Mouse (Mus musculus) intestine, postnatal 0 days (tissue): ENCODE data around the gene Tsc22d2. TPM values are rescaled to one million over a fixed set of nuclear protein-coding genes. Genes with fewer than 3 reads are reported as not detected.

Source experiments
- ATAC-seq: fragments of 200-750 bp; cut with Nextera tagmentation; 2 replicates; pipeline ENCODE4 v1.8.0; 2017; ENCODE audit warnings: mild to moderate bottlenecking, moderate TSS enrichment, moderate library complexity
- H3K27ac ChIP-seq: fragments of 300-500 bp; sonication (generic); 2 replicates; pipeline ENCODE4 v1.5.1; 2014; ENCODE audit warnings: mild to moderate bottlenecking, low read depth, low read length, moderate library complexity
- H3K27me3 ChIP-seq: fragments of 300-500 bp; sonication (generic); replicated peaks from 2 replicates; pipeline ENCODE4 v1.6.1; 2014; ENCODE audit warnings: low read length, mixed read lengths; ENCODE audit not compliant: control insufficient read depth, insufficient read depth
- H3K36me3 ChIP-seq: fragments of 300-500 bp; sonication (generic); 2 replicates; pipeline ENCODE4 v1.6.1; 2014; ENCODE audit warnings: mild to moderate bottlenecking, moderate library complexity; ENCODE audit not compliant: control insufficient read depth, insufficient read depth
- H3K4me1 ChIP-seq: fragments of 300-500 bp; sonication (generic); replicated peaks from 2 replicates; pipeline ENCODE4 v1.6.1; 2014; ENCODE audit warnings: antibody characterized with exemption, low read length, mixed read lengths; ENCODE audit not compliant: control insufficient read depth, insufficient read depth
- H3K4me2 ChIP-seq: fragments of 300-500 bp; sonication (generic); replicated peaks from 2 replicates; pipeline ENCODE4 v1.6.1; 2014; ENCODE audit warnings: low read depth, mild to moderate bottlenecking, moderate library complexity
- H3K4me3 ChIP-seq: fragments of 300-500 bp; sonication (generic); 2 replicates; pipeline ENCODE4 v1.5.1; 2014; ENCODE audit warnings: low read depth, low read length
- H3K9ac ChIP-seq: fragments of 300-500 bp; sonication (generic); 2 replicates; pipeline ENCODE4 v1.6.1; 2014; ENCODE audit warnings: mild to moderate bottlenecking, low read depth, low read length
- H3K9me3 ChIP-seq: fragments of 300-500 bp; sonication (generic); 2 replicates; pipeline ENCODE4 v1.6.1; 2016; ENCODE audit warnings: mixed run types; ENCODE audit not compliant: control insufficient read depth
- CTCF ChIP-seq: sonication (generic); IDR thresholded peaks from 2 replicates; pipeline ENCODE4 v1.5.1; 2016; ENCODE audit warnings: low read depth, mild to moderate bottlenecking, control low read depth, antibody characterized with exemption, moderate library complexity
- WGBS: fragments of 180-500 bp; shearing (Covaris S2); extraction: QIAGEN DNeasy Blood & Tissue Kit; methylation state at CpG from one replicate; pipeline ENCODE4 v1.1.7; 2014; 5-methylcytosine and 5-hydroxymethylcytosine counted together
- polyA plus RNA-seq: library from polyadenylated mRNA; unstranded; fragments of >200 nt; fragmentation: Nextera tagmentation; extraction: Ambion mirVana; gene quantifications from 2 replicates; pipeline ENCODE4 v1.2.1, GENCODE M21; 2015

The Tsc22d2 gene
- polyA plus RNA-seq, 1 experiment from 2014 or later, result 10.5 TPM

- ATAC-seq, result no peak
- H3K27ac ChIP-seq, result no peak overlapping the region
- no peaks in the 10 kb centered on the region for H3K9me3 ChIP-seq
- H3K4me1 ChIP-seq, result 0 out of 2 replicates have a peak, but pooled peaks cover 9% of the 10 kb centered on the region
- no peak overlapping the region for H3K4me2 ChIP-seq
- H3K27me3 ChIP-seq, result no peaks in the 10 kb centered on the region
- no peak overlapping the region for H3K9ac ChIP-seq
- no peak overlapping the region for H3K4me3 ChIP-seq
- TF ChIP-seq CTCF, result no peak
- no peaks in the 10 kb centered on the region for H3K36me3 ChIP-seq
Observed at GRCm38 (mm10) chr3:58411669-58412068, 2.8 kb upstream of the Tsc22d2 start.

- Histone ChIP-seq H3K4me3 (peak overlapping the region; percentile 89), H3K27ac (peak overlapping the region; percentile 100), H3K36me3 (no peaks in the 10 kb centered on the region), H3K9me3 (no peaks in the 10 kb centered on the region), H3K27me3 (no peaks in the 10 kb centered on the region), H3K4me2 (peak overlapping the region; percentile 94), H3K9ac (peak overlapping the region; percentile 24), H3K4me1 (0 out of 2 replicates have a peak, but pooled peaks cover 9% of the 10 kb centered on the region)
- 43% methylated on average over 5 of the region's 5 CpGs for WGBS
- no peak for ATAC-seq
- TF ChIP-seq CTCF, result no peak
Observed at GRCm38 (mm10) chr3:58413671-58414070, 844 bp upstream of the Tsc22d2 start.

- H3K27ac ChIP-seq, result peak overlapping the region; percentile 100
- H3K9ac ChIP-seq, result peak overlapping the region; percentile 91
- WGBS, result under 1% methylated on average over 102 of the region's 113 CpGs
- 0 out of 2 replicates have a peak, but pooled peaks cover 9% of the 10 kb centered on the region for H3K4me1 ChIP-seq
- H3K4me3 ChIP-seq, result peak overlapping the region; percentile 89
- peak overlapping the region; percentile 94 for H3K4me2 ChIP-seq
- H3K27me3 ChIP-seq, result no peaks in the 10 kb centered on the region
- TF ChIP-seq CTCF, result no peak
- H3K9me3 ChIP-seq, result no peaks in the 10 kb centered on the region
- H3K36me3 ChIP-seq, result no peaks in the 10 kb centered on the region
- ATAC-seq, result peak; percentile 72
Observed at GRCm38 (mm10) chr3:58414986-58415883, 720 bp downstream of the Tsc22d2 start.

GRCm38 (mm10) chr3:58415884-58416725, 1.6 kb downstream of the Tsc22d2 start:
- Histone ChIP-seq H3K9me3 (no peaks in the 10 kb centered on the region), H3K27ac (peak overlapping the region; percentile 100), H3K4me1 (0 out of 2 replicates have a peak, but pooled peaks cover 9% of the 10 kb centered on the region), H3K4me3 (peak overlapping the region; percentile 89), H3K4me2 (peak overlapping the region; percentile 94), H3K27me3 (no peaks in the 10 kb centered on the region), H3K36me3 (no peaks in the 10 kb centered on the region), H3K9ac (peak overlapping the region; percentile 91)
- TF ChIP-seq CTCF, result peak; percentile 87
- peak; percentile 67 for ATAC-seq
- WGBS, result under 1% methylated on average over 85 of the region's 85 CpGs

DNA sequence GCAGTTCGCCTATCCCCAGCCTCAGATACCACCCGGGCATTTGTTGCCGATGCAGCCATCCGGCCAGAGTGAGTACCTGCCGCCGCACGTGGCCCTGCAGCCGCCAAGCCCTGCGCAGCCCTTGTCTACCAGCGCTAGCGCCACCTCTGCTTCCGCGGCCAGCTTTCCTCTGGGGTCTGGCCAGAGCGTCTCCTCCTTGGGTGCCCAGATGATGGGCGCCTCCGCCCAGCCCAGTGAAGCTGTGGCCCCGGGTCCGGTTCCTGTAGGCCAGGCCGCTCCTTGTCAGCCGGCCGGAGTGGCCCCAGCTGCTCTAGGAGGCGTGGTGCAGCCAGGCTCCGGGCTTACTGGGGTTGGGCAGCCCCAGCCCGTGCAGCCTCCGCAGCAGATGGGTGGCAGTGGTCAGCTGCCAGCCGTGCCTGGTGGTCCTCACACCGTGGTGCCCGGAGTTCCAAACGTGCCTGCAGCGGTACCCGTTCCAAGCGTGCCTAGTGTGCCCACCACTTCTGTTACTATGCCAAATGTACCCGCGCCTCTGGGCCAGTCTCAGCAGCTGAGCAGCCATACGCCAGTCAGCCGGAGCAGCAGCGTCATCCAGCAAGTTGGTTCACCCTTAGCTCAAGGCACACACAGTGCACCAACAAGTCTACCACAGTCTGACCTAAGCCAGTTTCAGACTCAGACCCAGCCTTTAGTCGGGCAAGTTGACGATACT, 2.4 kb downstream of the Tsc22d2 start:
- TF ChIP-seq CTCF, result no peak
- H3K4me2 ChIP-seq, result peak overlapping the region; percentile 94
- ATAC-seq, result peak; percentile 47
- WGBS, result under 1% methylated on average over 39 of the region's 39 CpGs
- peak overlapping the region; percentile 100 for H3K27ac ChIP-seq
- H3K27me3 ChIP-seq, result no peaks in the 10 kb centered on the region
- no peaks in the 10 kb centered on the region for H3K9me3 ChIP-seq
- peak overlapping the region; percentile 89 for H3K4me3 ChIP-seq
- 0 out of 2 replicates have a peak, but pooled peaks cover 9% of the 10 kb centered on the region for H3K4me1 ChIP-seq
- peak overlapping the region; percentile 91 for H3K9ac ChIP-seq
- H3K36me3 ChIP-seq, result no peaks in the 10 kb centered on the region
